Mouse (Mus musculus): ENCODE data around the gene Rfx5. TPM values are rescaled to one million over a fixed set of nuclear protein-coding genes. Genes with fewer than 3 reads are reported as not detected.
A peak's percentile ranks its signal among the peaks of the same experiment; 100 is the strongest.
"Not testable (repeated sequence)": the region's sequence is repeated elsewhere in the genome, so short reads cannot be mapped to it uniquely, and the experiment has no call there.

The Rfx5 gene
- polyA plus RNA-seq, 1 experiment from 2014 or later: 12.5 TPM

DNA sequence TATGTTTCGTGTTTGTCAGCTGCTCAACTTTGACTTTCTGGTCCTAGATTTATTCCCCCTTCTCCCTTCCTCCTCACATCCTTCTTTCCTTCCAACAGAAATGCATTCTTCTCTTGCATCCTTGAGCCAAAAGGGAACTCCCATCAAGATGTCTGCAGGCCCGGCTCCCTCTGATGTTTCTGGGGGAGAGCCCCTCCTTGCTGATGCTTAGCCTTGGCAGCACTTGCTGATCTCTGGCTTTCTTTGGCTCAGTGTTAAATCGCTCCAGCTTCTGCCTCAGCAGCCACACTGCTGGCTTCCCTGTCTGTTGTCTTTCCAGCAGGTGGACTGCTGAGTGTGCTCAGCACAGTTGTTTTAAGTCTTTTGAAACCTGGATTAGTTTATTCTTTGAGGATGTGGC lies 32.8 kb upstream of the Rfx5 start:
- Histone ChIP-seq H3K27ac (replicated peaks; ENCODE audit: low read depth, low read length) (no peak overlapping the region), H3K4me2 (ENCODE audit: low read depth, low read length) (no peak overlapping the region), H3K27me3 (replicated peaks; ENCODE audit: control insufficient read depth, insufficient read depth, low read length) (no peaks in the 10 kb centered on the region), H3K9me3 (ENCODE audit: control insufficient read depth, low read length) (no peaks in the 10 kb centered on the region), H3K4me3 (ENCODE audit: low read depth, low read length) (no peak overlapping the region), H3K9ac (ENCODE audit: low read depth, low read length) (no peak overlapping the region), H3K4me1 (ENCODE audit: control insufficient read depth, insufficient read depth, low read length) (no peaks in the 10 kb centered on the region), H3K36me3 (ENCODE audit: control insufficient read depth, insufficient read depth, low read length) (no peaks in the 10 kb centered on the region)
- DNase-seq (ENCODE audit: low spot score) (peak; percentile 48), ATAC-seq (ENCODE audit: low read depth) (no peak)
- 37% methylated on average over 3 of the region's 3 CpGs for WGBS

DNA sequence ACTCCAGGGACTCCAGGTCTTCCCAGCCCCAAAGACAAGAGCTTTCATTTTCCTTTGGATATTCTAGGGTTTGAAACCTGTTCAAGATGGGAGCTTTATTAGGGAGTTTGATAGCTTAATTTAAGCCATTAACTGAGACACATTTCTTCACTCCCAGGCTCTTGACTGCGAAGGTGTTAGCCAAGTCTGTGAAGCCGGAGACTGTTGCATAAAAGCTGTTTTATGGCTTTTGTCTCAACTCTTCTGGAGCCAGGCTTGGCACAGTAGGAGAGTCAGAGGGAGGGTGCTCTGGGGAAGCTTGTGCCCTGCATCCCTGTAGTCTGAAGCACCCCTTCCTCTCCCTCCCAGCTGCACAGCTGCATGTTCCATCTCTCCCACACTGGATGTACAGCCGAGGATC lies 31.5 kb upstream of the Rfx5 start:
- Histone ChIP-seq H3K4me3 (ENCODE audit: low read depth, low read length) (no peak overlapping the region), H3K9ac (ENCODE audit: low read depth, low read length) (no peak overlapping the region), H3K36me3 (ENCODE audit: control insufficient read depth, insufficient read depth, low read length) (no peaks in the 10 kb centered on the region), H3K4me2 (ENCODE audit: low read depth, low read length) (no peak overlapping the region), H3K27ac (replicated peaks; ENCODE audit: low read depth, low read length) (no peak overlapping the region), H3K27me3 (replicated peaks; ENCODE audit: control insufficient read depth, insufficient read depth, low read length) (no peaks in the 10 kb centered on the region), H3K9me3 (ENCODE audit: control insufficient read depth, low read length) (no peaks in the 10 kb centered on the region), H3K4me1 (ENCODE audit: control insufficient read depth, insufficient read depth, low read length) (no peaks in the 10 kb centered on the region)
- WGBS: 60% methylated on average over 3 of the region's 3 CpGs
- no peak for ATAC-seq (ENCODE audit: low read depth)
- DNase-seq (ENCODE audit: low spot score): no peak

DNA sequence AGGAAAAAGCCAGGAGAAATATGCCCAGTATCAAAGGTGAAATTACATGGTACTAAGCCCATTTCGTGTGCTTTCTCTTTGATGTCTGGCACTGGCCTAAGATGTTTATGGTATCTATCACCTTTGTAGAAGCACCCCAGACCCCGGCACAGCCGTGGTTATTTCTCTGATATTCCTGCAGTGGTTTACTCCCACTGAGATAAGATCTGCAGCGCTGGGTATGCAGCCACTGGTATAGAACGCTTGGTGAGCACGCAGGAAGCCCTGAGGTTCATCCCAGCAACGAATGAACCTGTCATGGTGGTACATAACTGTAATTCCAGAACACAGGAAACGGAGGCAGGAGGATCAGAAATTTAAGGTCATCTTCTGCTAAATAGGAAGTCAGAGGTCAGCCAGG lies 29.2 kb upstream of the Rfx5 start:
- Histone ChIP-seq H3K27me3 (replicated peaks; ENCODE audit: control insufficient read depth, insufficient read depth, low read length) (no peaks in the 10 kb centered on the region), H3K27ac (replicated peaks; ENCODE audit: low read depth, low read length) (no peak overlapping the region), H3K36me3 (ENCODE audit: control insufficient read depth, insufficient read depth, low read length) (no peaks in the 10 kb centered on the region), H3K9me3 (ENCODE audit: control insufficient read depth, low read length) (no peaks in the 10 kb centered on the region), H3K4me1 (ENCODE audit: control insufficient read depth, insufficient read depth, low read length) (no peaks in the 10 kb centered on the region), H3K4me3 (ENCODE audit: low read depth, low read length) (no peak overlapping the region), H3K9ac (ENCODE audit: low read depth, low read length) (no peak overlapping the region), H3K4me2 (ENCODE audit: low read depth, low read length) (no peak overlapping the region)
- DNase-seq (ENCODE audit: low spot score): no peak
- no peak for ATAC-seq (ENCODE audit: low read depth)
- WGBS: 62% methylated on average over 8 of the region's 8 CpGs

DNA sequence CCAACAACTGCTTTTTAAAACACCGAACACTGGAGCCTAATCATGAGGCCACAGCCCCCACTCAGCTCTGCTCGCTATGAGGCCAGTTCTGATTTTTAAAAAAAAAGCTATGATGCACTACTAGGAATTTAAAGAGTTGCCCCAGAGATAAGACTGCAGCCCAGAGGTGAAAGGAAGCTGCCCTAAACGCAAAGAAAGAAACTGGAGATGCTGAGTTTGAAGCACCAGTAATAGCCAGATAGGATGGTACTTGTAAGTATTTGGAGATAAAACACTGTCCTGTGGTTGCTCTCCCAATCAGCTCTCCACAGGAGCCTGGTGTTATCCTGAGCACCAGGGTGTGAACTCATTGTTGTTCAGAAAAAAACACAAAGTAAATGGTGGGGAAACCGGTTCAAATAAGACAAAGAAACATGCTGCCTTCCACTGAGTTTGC lies 27.6 kb upstream of the Rfx5 start:
- ATAC-seq (ENCODE audit: low read depth); H3K9ac ChIP-seq (ENCODE audit: low read depth, low read length); H3K9me3 ChIP-seq (ENCODE audit: control insufficient read depth, low read length); H3K36me3 ChIP-seq (ENCODE audit: control insufficient read depth, insufficient read depth, low read length); H3K27me3 ChIP-seq (replicated peaks; ENCODE audit: control insufficient read depth, insufficient read depth, low read length); H3K27ac ChIP-seq (replicated peaks; ENCODE audit: low read depth, low read length); DNase-seq (ENCODE audit: low spot score); H3K4me2 ChIP-seq (ENCODE audit: low read depth, low read length); H3K4me1 ChIP-seq (ENCODE audit: control insufficient read depth, insufficient read depth, low read length); H3K4me3 ChIP-seq (ENCODE audit: low read depth, low read length): not testable (repeated sequence)
- 50% methylated on average over 4 of the region's 4 CpGs for WGBS

DNA sequence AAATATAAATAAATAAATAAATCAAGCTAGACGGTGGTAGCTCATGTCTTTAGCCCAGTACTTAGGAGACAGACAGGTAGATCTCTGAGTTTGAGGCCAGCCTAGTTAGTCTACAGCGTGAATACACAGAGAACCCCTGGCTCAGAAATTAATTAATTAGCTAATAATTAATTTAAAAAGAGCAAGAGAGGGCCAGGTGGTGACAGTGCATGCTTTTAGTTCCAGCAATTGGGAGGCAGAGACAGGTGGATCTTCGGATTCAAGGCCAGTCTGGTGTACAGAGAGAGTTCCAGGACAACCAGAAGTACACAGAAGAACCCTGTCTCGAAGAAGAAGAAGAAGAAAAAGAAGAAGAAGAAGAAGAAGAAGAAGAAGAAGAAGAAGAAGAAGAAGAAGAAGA lies 24.9 kb upstream of the Rfx5 start:
- not testable (repeated sequence) for DNase-seq (ENCODE audit: low spot score); H3K27me3 ChIP-seq (replicated peaks; ENCODE audit: control insufficient read depth, insufficient read depth, low read length); ATAC-seq (ENCODE audit: low read depth); H3K9ac ChIP-seq (ENCODE audit: low read depth, low read length); H3K36me3 ChIP-seq (ENCODE audit: control insufficient read depth, insufficient read depth, low read length); H3K4me2 ChIP-seq (ENCODE audit: low read depth, low read length); H3K4me1 ChIP-seq (ENCODE audit: control insufficient read depth, insufficient read depth, low read length); H3K27ac ChIP-seq (replicated peaks; ENCODE audit: low read depth, low read length); H3K9me3 ChIP-seq (ENCODE audit: control insufficient read depth, low read length); H3K4me3 ChIP-seq (ENCODE audit: low read depth, low read length)
- 91% methylated on average over 4 of the region's 4 CpGs for WGBS

DNA sequence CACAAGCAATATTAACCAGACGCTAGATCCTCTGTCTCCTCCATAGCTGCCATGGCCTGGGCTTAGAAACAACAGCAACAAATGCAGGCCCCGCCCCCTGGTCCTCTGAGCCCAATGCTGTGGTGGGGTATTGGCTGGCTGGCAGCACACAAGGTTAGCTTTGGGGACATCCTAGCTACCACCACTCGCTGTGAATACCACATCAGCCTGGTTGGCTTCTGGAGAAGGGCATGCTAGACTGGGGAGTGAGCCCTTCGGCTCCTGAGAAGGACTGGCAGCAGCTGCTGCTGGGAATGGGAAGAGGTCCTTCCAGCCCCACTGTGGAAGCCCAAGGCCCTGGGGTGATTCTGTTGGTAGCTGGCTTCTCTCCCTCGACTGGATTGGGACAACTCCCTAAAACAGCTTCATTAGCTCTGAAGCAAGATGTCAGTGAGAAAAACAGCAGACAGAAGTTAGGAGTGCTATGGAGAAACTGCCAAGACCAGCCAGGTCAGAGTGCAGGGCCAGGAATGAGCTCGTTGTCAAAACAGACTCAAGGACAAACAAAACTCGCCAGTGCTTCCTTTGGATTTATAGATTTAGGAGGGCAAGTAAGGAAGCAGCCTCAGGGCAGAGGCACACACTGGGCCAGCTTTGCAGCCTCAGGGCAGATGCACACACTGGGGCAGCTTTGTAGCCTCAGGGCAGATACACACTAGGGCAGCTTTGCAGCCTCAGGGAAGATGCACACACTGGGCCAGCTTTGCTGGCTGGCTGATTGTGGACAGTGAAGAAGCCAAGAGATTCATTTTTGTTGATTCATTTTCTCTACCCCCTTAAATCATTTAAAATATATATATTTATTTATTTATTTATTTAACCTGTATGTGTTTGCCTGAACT lies 23.2 kb upstream of the Rfx5 start:
- H3K4me2 ChIP-seq (ENCODE audit: low read depth, low read length); ATAC-seq (ENCODE audit: low read depth); H3K4me3 ChIP-seq (ENCODE audit: low read depth, low read length); DNase-seq (ENCODE audit: low spot score); H3K9me3 ChIP-seq (ENCODE audit: control insufficient read depth, low read length); H3K27me3 ChIP-seq (replicated peaks; ENCODE audit: control insufficient read depth, insufficient read depth, low read length); H3K27ac ChIP-seq (replicated peaks; ENCODE audit: low read depth, low read length); H3K9ac ChIP-seq (ENCODE audit: low read depth, low read length); H3K4me1 ChIP-seq (ENCODE audit: control insufficient read depth, insufficient read depth, low read length); H3K36me3 ChIP-seq (ENCODE audit: control insufficient read depth, insufficient read depth, low read length): not testable (repeated sequence)
- 38% methylated on average over 4 of the region's 7 CpGs for WGBS

DNA sequence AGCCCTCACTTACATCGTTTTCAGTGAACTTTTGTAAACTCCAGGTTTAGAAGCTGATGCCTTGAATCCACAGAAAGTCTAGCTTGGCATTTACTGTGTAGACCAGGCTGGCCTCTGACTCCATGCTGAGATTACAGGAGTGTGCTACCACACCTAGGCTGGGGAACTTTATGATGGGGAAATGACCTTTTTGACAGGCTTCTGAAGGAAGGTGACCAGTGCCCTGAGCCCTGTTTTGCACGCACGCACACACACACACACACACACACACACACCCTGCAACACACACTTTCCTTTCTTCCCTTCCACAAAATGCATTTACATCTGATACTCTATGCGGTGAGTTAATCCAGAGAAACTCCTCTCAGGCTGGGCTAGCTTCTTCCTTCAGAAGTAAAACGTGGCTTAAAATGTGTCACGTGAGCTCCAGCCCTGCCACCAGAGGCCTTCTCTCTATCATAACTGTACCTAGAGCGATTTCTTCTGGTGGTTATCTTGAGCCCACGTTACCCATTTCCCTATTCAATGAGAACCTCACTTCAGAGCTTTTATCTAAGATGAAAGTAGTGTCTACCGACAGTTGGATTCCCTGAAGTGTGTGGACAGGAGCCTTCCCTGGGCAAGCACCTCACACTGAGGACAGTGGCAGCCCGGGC lies 22.3 kb upstream of the Rfx5 start:
- H3K36me3 ChIP-seq (ENCODE audit: control insufficient read depth, insufficient read depth, low read length); H3K9me3 ChIP-seq (ENCODE audit: control insufficient read depth, low read length); H3K27ac ChIP-seq (replicated peaks; ENCODE audit: low read depth, low read length); H3K27me3 ChIP-seq (replicated peaks; ENCODE audit: control insufficient read depth, insufficient read depth, low read length); H3K4me3 ChIP-seq (ENCODE audit: low read depth, low read length); H3K4me1 ChIP-seq (ENCODE audit: control insufficient read depth, insufficient read depth, low read length); H3K9ac ChIP-seq (ENCODE audit: low read depth, low read length); ATAC-seq (ENCODE audit: low read depth); H3K4me2 ChIP-seq (ENCODE audit: low read depth, low read length); DNase-seq (ENCODE audit: low spot score): not testable (repeated sequence)
- WGBS: 76% methylated on average over 10 of the region's 10 CpGs

DNA sequence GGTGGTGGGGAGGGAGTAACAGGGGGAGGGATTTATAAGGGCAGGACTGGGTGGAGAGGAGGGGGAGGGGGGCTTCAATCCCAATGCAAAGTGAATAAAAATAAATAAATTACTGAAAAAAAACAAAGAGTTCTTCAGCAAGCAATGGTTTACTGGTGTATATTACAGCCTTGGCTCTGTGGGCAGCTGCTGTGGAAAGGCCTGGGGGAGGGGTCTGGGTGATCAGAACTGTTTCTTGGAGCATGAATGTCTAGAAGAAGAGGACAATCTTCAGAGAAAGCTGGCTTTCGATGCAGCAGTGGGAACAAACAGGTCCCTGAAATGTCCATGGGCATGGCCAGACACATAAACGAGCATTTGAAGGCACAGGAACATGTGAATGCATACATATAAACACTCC lies 21.6 kb upstream of the Rfx5 start:
- peak overlapping the region; percentile 77 for H3K27ac ChIP-seq (replicated peaks; ENCODE audit: low read depth, low read length)
- ATAC-seq (ENCODE audit: low read depth): peak; percentile 56; the same call in 1 of the 2 replicates
- not testable (repeated sequence) for H3K9me3 ChIP-seq (ENCODE audit: control insufficient read depth, low read length); H3K9ac ChIP-seq (ENCODE audit: low read depth, low read length); H3K4me1 ChIP-seq (ENCODE audit: control insufficient read depth, insufficient read depth, low read length); DNase-seq (ENCODE audit: low spot score); H3K27me3 ChIP-seq (replicated peaks; ENCODE audit: control insufficient read depth, insufficient read depth, low read length); H3K36me3 ChIP-seq (ENCODE audit: control insufficient read depth, insufficient read depth, low read length); H3K4me3 ChIP-seq (ENCODE audit: low read depth, low read length)
- 55% methylated on average over 2 of the region's 2 CpGs for whole genome bisulfite sequencing
- H3K4me2 ChIP-seq (ENCODE audit: low read depth, low read length): peak overlapping the region; percentile 51; the same call in 1 of the 2 replicates
